Mouse (Mus musculus) thymus, postnatal 25 days (tissue): ENCODE measurements around the gene Pip4k2a.

Source experiments
- DNase-seq: peaks from one replicate; pipeline ENCODE4 v3.0.0; 2022

Pip4k2a gene

GRCm38 (mm10) chr2:18979046-18979445 lies 18.9 kb downstream of the Pip4k2a start:
- no peak for DNase-seq

- DNase-seq: no peak
These were observed 20.6 kb downstream of the Pip4k2a start for GRCm38 (mm10) chr2:18977201-18977805.

GRCm38 (mm10) chr2:18976175-18976574 lies 21.8 kb downstream of the Pip4k2a start:
- DNase-seq: no peak

GRCm38 (mm10) chr2:18974882-18975645 lies 22.9 kb downstream of the Pip4k2a start:
- DNase-seq: no peak

GRCm38 (mm10) chr2:18971564-18971963 lies 26.4 kb downstream of the Pip4k2a start:
- DNase-seq: no peak

- DNase-seq: no peak
These were observed 27.5 kb downstream of the Pip4k2a start for GRCm38 (mm10) chr2:18970461-18970860.

- no peak for DNase-seq
These were observed 28.8 kb downstream of the Pip4k2a start for GRCm38 (mm10) chr2:18969066-18969681.

- DNase-seq: peak; percentile 68
These were observed 30.4 kb downstream of the Pip4k2a start for GRCm38 (mm10) chr2:18967451-18968063.

GRCm38 (mm10) chr2:18966566-18966965 lies 31.4 kb downstream of the Pip4k2a start:
- DNase-seq: no peak

- no peak for DNase-seq
These were observed 32.0 kb downstream of the Pip4k2a start for GRCm38 (mm10) chr2:18965950-18966349.

- no peak for DNase-seq
These were observed 32.8 kb downstream of the Pip4k2a start for GRCm38 (mm10) chr2:18965108-18965507.

GRCm38 (mm10) chr2:18963286-18964040 lies 34.5 kb downstream of the Pip4k2a start:
- DNase-seq: no peak

GRCm38 (mm10) chr2:18962502-18962901 lies 35.4 kb downstream of the Pip4k2a start:
- DNase-seq: no peak

- no peak for DNase-seq
These were observed 37.5 kb downstream of the Pip4k2a start for GRCm38 (mm10) chr2:18960376-18960973.

- DNase-seq: no peak
These were observed 38.4 kb downstream of the Pip4k2a start for GRCm38 (mm10) chr2:18959558-18959957.

GRCm38 (mm10) chr2:18959008-18959407 lies 38.9 kb downstream of the Pip4k2a start:
- no peak for DNase-seq

GRCm38 (mm10) chr2:18958501-18958900 lies 39.4 kb downstream of the Pip4k2a start:
- no peak for DNase-seq

- DNase-seq: no peak
These were observed 39.9 kb downstream of the Pip4k2a start for GRCm38 (mm10) chr2:18958044-18958443.

- DNase-seq: peak; percentile 58
These were observed 40.5 kb downstream of the Pip4k2a start for GRCm38 (mm10) chr2:18957459-18957858.

GRCm38 (mm10) chr2:18956945-18957344 lies 41.0 kb downstream of the Pip4k2a start:
- DNase-seq: no peak

GRCm38 (mm10) chr2:18956424-18956823 lies 41.5 kb downstream of the Pip4k2a start:
- DNase-seq: no peak

GRCm38 (mm10) chr2:18955671-18956070 lies 42.3 kb downstream of the Pip4k2a start:
- DNase-seq: no peak
